Mouse (Mus musculus): ENCODE results near the gene Elfn2. TPM values are rescaled to one million over a fixed set of nuclear protein-coding genes. Genes with fewer than 3 reads are reported as not detected.

Gene Elfn2
- polyA plus RNA-seq, 1 experiment = 0.26 TPM

DNA sequence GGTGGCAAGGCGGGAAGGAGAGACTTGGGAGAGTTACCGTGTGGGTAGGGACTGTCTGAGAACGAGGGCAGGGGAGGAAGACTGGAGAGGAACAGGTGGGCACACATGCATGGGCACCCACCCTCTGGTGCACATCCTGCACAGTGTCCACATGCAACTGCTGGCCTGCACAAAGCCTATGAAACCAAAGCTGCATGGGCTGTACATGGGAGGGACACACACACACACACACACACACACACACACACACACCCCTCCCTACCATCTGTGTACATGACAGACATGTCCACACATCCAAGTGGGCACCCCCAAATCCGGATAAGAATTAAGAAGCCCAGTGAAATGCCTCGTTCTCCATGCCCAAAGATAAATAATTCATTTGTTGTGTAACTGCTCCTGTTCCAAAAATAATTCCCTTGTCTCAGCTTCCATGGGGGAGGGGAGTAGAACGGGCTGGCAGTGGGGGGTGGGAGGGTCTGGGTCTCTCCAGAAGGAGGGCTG is 43.6 kb downstream of the Elfn2 start:
- H3K9me3 ChIP-seq = no peaks in the 10 kb centered on the region
- H3K36me3 ChIP-seq (replicated peaks; ENCODE audit: low read length) = no peaks in the 10 kb centered on the region
- peaks cover 97% of the 10 kb centered on the region for H3K27me3 ChIP-seq (replicated peaks)
- H3K4me3 ChIP-seq (replicated peaks) = peak overlapping the region; percentile 33
- no peak for TF ChIP-seq FLI1 (IDR thresholded peaks at IDR 0.05; ENCODE audit: low read length)
- no peak for TF ChIP-seq GATA1 (IDR thresholded peaks at IDR 0.05; ENCODE audit: borderline replicate concordance, low read length)
- H3K4me1 ChIP-seq = peaks cover 12% of the 10 kb centered on the region

DNA sequence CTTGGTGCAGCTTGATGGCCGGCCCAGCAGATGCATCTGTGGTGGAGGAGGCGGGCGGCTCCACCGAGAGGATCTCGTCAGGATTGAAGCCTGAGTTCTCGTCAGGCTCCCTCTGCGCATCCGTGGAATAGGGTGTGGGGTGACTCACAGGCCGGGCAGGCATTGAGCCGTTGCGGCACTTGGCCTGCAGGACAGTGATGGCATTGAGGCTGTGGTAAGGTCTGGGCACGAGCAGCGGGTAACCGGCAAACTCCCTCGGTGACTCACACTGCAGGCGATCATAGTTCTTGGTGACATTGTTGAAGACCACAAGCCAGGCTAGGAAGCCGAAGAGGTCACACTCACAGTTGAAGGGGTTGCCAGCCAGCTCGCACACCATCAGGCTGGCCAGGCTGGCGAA is 45.1 kb downstream of the Elfn2 start:
- Histone ChIP-seq H3K27me3 (replicated peaks) (peaks cover 96% of the 10 kb centered on the region), H3K9me3 (no peaks in the 10 kb centered on the region), H3K4me1 (peaks cover 18% of the 10 kb centered on the region), H3K36me3 (replicated peaks; ENCODE audit: low read length) (no peaks in the 10 kb centered on the region), H3K4me3 (replicated peaks) (no peak overlapping the region)
- TF ChIP-seq GATA1 (IDR thresholded peaks at IDR 0.05; ENCODE audit: borderline replicate concordance, low read length) (no peak), FLI1 (IDR thresholded peaks at IDR 0.05; ENCODE audit: low read length) (no peak)

DNA sequence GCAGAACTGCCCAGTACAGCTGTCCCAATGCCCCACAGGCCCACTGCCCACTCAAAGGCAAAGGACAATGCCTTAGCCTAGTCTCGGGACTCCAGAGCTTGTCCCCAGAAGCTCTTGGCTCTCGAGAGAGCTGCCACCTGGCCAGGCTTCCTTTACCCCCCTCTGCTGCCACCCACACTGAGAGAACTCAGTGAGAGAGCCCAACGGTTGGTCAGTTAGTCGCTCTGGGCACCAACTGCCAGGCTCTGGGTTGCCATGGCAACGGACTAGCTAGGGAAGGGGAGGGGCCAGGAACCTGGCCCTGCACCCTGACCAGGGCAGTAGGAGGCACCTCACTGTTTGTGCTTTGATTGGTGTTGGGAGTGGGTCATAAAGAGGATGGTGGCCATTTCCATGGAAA is 48.2 kb downstream of the Elfn2 start:
- Histone ChIP-seq H3K4me3 (replicated peaks) (no peak overlapping the region), H3K36me3 (replicated peaks; ENCODE audit: low read length) (no peaks in the 10 kb centered on the region), H3K9me3 (no peaks in the 10 kb centered on the region), H3K27me3 (replicated peaks) (peaks cover 91% of the 10 kb centered on the region), H3K4me1 (peaks cover 18% of the 10 kb centered on the region)
- TF ChIP-seq GATA1 (IDR thresholded peaks at IDR 0.05; ENCODE audit: borderline replicate concordance, low read length) (no peak), FLI1 (IDR thresholded peaks at IDR 0.05; ENCODE audit: low read length) (no peak)

DNA sequence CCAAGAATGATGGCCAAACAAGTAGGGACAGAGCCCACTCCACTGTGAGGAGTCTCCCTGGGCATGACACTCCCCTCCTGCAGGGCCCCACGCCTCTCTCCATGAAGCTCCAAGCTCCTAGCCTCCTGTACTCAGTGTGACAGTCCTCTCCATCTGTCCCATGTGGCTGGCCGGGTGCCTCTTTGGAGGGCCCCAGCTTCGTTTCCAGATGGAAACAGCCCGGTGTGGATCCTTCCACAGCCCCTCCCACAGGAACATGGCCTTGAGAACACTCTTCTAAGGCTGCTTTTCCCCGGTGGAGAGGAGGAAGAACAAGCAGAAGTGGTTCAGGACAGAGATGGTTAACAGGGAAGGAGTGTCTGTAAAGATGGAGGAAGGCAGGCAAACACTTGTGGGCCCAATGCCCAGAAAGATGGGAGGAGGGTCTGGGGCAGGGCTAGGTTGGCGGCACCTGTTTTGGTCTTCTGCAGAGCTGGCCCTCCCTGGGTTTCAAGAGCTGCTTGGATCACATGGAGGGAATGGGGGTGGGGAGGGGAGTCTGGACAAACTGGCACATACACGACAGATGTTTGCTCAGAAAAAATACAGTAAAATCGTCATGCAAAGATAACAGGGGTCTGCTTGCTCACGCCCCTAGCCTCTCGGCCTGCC is 49.2 kb downstream of the Elfn2 start:
- H3K27me3 ChIP-seq (replicated peaks) = peaks cover 93% of the 10 kb centered on the region

DNA sequence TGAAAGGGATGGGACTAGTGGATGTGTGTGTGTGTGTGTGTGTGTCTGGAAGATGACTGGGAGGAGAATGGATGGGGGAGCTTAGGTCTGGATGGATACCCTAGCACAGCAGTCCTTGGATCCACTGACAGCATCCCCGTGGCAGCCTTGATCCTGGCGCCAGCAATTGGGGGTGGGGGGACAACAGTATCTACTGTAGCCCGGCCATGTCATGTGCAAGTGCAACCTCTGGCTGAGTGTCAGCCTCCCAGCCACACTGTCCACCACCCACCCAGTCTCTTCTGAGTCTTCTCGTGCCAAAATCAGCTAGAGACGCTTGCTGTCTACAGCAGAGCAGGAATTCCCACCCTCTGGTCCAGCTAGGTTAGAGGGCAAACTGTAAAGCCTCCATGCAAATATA is 54.3 kb downstream of the Elfn2 start:
- no peaks in the 10 kb centered on the region for H3K36me3 ChIP-seq (replicated peaks; ENCODE audit: low read length)
- H3K4me1 ChIP-seq = peaks cover 15% of the 10 kb centered on the region
- H3K27me3 ChIP-seq (replicated peaks) = peaks cover 87% of the 10 kb centered on the region
- no peak for TF ChIP-seq FLI1 (IDR thresholded peaks at IDR 0.05; ENCODE audit: low read length)
- no peak for TF ChIP-seq GATA1 (IDR thresholded peaks at IDR 0.05; ENCODE audit: borderline replicate concordance, low read length)
- no peaks in the 10 kb centered on the region for H3K9me3 ChIP-seq
- H3K4me3 ChIP-seq (replicated peaks) = no peak overlapping the region

More for the DNA sequence above, 49.2 kb downstream of the Elfn2 start:
- Histone ChIP-seq H3K36me3 (replicated peaks; ENCODE audit: low read length) (no peaks in the 10 kb centered on the region), H3K4me3 (replicated peaks) (no peak overlapping the region), H3K4me1 (peaks cover 18% of the 10 kb centered on the region), H3K9me3 (no peaks in the 10 kb centered on the region)
- TF ChIP-seq FLI1 (IDR thresholded peaks at IDR 0.05; ENCODE audit: low read length) (no peak), GATA1 (IDR thresholded peaks at IDR 0.05; ENCODE audit: borderline replicate concordance, low read length) (no peak)

DNA sequence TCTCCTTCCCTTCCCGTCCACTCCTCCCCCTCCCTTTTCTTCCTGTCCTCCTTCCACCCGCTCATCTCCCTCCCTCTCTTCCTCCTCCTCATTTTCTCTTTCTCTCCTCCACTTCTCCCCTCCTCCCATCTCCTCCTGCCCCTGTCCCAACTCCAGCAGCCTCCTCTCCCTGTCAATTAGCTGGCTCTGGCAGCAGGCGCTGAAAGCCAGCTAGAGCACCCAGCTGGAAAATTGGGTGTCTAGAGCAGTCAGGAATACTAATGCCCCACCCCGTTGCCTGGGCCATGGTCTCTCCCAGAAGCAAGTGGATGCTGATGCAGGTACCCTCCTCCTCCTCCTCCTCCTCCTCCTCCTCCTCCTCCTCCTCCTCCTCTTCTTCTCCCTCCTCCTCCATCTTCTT is 67.4 kb downstream of the Elfn2 start:
- Histone ChIP-seq H3K36me3 (replicated peaks; ENCODE audit: low read length) (no peaks in the 10 kb centered on the region), H3K4me3 (replicated peaks) (no peak overlapping the region), H3K27me3 (replicated peaks) (peaks cover 90% of the 10 kb centered on the region), H3K9me3 (peaks cover 4% of the 10 kb centered on the region; the same call in 1 of the 2 replicates), H3K4me1 (no peaks in the 10 kb centered on the region)
- TF ChIP-seq FLI1 (IDR thresholded peaks at IDR 0.05; ENCODE audit: low read length) (no peak), GATA1 (IDR thresholded peaks at IDR 0.05; ENCODE audit: borderline replicate concordance, low read length) (no peak)

DNA sequence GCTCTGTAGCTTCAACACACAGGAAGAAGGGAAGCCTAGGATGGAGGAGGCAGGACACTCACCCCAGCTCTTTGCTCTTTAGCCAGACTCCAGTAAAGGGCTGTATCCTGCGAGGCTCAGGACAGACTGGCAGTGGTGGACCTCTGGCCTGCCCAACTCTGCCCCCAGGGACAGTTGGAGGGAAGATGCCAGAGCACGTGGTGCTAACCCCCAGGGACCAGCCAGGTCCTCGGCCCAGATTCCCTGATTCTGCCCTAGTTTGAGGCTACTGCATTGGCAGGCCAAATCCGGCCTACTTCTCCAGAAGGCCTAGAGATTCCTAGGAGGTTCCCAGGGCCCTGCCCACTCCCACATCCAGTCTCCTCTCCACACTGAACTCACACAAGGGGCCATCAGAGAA is 70.8 kb downstream of the Elfn2 start:
- Histone ChIP-seq H3K4me1 (no peaks in the 10 kb centered on the region), H3K4me3 (replicated peaks) (no peak overlapping the region), H3K27me3 (replicated peaks) (peaks cover 91% of the 10 kb centered on the region), H3K36me3 (replicated peaks; ENCODE audit: low read length) (no peaks in the 10 kb centered on the region), H3K9me3 (peaks cover 4% of the 10 kb centered on the region; the same call in 1 of the 2 replicates)
- TF ChIP-seq FLI1 (IDR thresholded peaks at IDR 0.05; ENCODE audit: low read length) = no peak
- TF ChIP-seq GATA1 (IDR thresholded peaks at IDR 0.05; ENCODE audit: borderline replicate concordance, low read length) = no peak

DNA sequence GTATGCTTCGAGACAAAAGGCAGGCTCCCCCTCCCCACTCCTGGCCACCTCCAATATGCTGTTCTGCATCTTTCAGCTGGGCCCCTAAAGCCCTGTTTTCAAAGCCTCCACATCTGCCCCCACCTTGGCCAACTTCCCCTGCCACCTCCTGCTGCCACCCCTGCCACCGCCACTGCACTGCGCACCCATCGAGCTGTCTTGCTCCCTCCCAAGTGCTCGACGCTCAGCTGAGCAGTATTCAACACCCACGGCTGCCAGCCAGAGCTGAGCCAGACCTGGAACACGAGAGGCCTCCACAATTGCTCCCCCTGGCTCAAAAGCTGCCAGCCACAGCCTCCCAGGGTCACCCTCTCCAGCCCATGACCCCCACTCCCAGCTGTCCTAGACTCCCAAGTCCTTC is 74.0 kb downstream of the Elfn2 start:
- TF ChIP-seq GATA1 (IDR thresholded peaks at IDR 0.05; ENCODE audit: borderline replicate concordance, low read length) (no peak), FLI1 (IDR thresholded peaks at IDR 0.05; ENCODE audit: low read length) (no peak)
- no peaks in the 10 kb centered on the region for H3K9me3 ChIP-seq
- no peaks in the 10 kb centered on the region for H3K36me3 ChIP-seq (replicated peaks; ENCODE audit: low read length)
- H3K4me1 ChIP-seq = no peaks in the 10 kb centered on the region
- H3K4me3 ChIP-seq (replicated peaks) = no peak overlapping the region
- peaks cover 97% of the 10 kb centered on the region for H3K27me3 ChIP-seq (replicated peaks)

DNA sequence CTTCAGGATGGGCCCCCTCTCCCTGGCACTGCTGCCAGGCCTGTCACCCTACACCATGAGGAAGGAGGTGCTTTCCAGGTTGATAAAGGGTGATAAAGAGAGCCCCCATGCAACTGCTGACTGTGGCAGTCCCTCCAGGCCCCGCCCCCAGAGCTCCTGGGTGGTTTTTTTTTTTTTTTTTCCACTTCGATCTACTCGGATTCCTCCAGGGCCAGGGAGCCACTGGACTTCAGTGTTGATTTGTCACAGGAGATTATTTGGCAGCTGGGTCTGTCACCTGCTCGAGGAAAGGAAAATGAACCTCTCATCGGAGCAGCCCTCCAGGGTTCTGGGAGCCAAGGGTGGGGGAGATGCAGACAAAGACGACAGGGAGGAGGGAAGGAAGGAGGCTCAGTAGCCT is 74.9 kb downstream of the Elfn2 start:
- Histone ChIP-seq H3K36me3 (replicated peaks; ENCODE audit: low read length) (no peaks in the 10 kb centered on the region), H3K4me3 (replicated peaks) (no peak overlapping the region), H3K27me3 (replicated peaks) (peaks cover 95% of the 10 kb centered on the region), H3K9me3 (no peaks in the 10 kb centered on the region), H3K4me1 (0 out of 2 replicates have a peak, but pooled peaks cover under 1% of the 10 kb centered on the region)
- no peak for TF ChIP-seq GATA1 (IDR thresholded peaks at IDR 0.05; ENCODE audit: borderline replicate concordance, low read length)
- TF ChIP-seq FLI1 (IDR thresholded peaks at IDR 0.05; ENCODE audit: low read length) = no peak

DNA sequence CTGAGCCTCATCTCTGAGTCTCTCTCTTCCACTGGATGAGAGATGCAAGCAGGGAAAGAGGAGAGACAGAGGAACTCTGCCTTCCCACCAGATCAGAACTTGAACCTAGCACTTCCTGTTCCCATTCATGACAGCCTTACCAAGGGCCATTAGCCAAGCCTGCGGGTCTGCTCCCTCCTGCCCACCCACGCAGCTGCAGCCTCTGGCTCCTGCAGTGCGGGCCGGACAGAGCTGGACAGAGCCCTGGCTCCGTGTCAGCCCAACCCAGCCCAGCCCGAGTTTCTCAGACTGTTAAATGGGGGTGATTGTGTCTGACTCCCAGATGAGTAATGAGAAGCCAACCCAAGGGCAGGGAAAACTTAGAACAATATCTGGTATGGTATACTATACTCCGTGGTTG is 83.3 kb downstream of the Elfn2 start:
- Histone ChIP-seq H3K9me3 (peaks cover 3% of the 10 kb centered on the region; the same call in 1 of the 2 replicates), H3K27me3 (replicated peaks) (peaks cover 89% of the 10 kb centered on the region), H3K4me3 (replicated peaks) (no peak overlapping the region), H3K36me3 (replicated peaks; ENCODE audit: low read length) (no peaks in the 10 kb centered on the region), H3K4me1 (peaks cover 14% of the 10 kb centered on the region)
- no peak for TF ChIP-seq GATA1 (IDR thresholded peaks at IDR 0.05; ENCODE audit: borderline replicate concordance, low read length)
- no peak for TF ChIP-seq FLI1 (IDR thresholded peaks at IDR 0.05; ENCODE audit: low read length)

Data from megakaryocyte, embryonic 14.5 days (primary cell).